Mouse (Mus musculus): ENCODE measurements around the gene Col25a1.

GRCm38 (mm10) chr3:130332347-130332913, 201.1 kb downstream of the Col25a1 start:
- no peak for TF ChIP-seq CTCF (IDR thresholded peaks at IDR 0.05; ENCODE audit: extremely low read depth, insufficient read depth, low read length)
- no peak for TF ChIP-seq POLR2A (IDR thresholded peaks at IDR 0.05; ENCODE audit: extremely low read depth, insufficient read depth, low read length)
